Mouse (Mus musculus): ENCODE data around the gene Col6a6. TPM values are rescaled to one million over a fixed set of nuclear protein-coding genes. Genes with fewer than 3 reads are reported as not detected.

Gene Col6a6
- 0.32 TPM for total RNA-seq (2023)

DNA sequence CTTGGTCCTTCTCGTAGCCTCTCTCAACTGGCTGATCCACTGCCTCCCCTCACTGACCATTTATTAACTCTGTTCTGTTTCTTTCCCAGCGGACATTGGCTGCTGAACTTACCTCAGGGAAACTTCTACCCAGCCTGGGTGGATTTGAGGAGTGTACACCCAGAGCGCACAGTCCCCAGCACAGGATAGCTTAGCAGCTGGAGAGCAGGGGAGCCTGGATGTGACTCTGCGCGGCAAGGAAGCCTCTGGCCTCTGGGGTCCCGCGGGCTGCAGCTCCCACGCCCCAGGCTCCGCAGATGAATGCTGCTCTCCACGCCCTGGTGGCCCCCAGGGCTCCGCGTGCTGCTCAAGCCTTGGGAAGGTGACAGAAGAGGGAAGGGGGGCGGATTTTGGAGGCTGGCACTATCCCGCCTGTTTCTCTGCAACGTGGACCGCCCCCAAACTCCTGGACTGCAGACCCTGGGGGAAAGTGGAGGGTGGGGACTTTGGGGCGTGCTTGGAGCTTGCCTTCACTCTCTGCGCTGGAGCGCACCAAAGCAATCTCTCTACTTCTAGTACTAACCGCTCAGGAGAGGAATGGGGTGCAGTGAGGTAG, at the start of gene Col6a6:
Gene Col6a6 (minus strand): TSS at position 370 of the 595 bp plus-strand sequence.

DNA sequence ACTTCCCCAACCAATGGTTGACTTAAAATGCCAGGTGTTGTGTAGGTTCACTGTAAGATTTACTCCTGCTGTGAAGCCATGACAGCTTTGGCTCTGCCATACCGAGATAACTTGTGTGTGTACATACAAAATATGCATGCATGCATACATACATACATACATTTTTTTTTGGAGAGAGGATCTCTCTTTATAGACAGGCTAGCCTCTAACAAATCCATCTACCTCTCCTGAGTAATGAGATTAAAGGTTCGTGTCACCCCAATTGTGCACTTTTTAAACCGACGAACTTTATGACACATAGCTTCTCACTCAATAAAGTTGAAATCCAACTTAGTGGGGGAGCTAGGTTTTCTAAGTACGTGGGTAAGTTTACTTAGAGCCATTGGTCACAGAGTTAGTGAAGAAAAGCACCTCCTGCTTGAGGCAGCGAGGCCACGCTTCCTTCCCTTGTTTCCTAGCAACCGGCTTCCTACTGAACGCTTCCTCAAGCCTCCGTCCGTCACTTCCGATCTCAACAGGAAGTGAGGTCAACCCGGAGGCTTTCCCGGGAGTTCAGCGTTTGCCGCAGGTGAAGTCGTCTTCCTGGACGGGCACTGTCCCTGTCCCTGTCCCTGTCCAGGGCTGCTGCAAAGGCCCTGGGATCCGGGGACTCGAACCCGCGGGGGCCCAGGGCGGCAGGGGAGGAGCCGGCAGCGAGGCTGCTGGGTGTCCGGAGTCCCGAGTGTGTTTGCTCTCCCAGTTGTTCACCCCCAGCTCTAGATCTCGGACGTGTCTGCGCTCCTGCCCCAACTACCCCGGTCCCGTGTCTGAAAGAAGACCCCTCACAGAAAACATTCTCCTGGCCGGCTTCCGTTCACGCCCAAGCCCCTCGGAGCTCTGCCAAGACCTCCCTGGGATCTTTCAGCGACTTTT, 185.2 kb downstream of the Col6a6 start, which contains the start of gene Pik3r4:
Gene Pik3r4 (plus strand): TSS at position 519 of the 912 bp plus-strand sequence.

Other genes starting within 250 kb of the Col6a6 start
- gene Pik3r4, start 185.2 kb downstream of the Col6a6 start, total RNA-seq (2023), result 62.5 TPM
- gene Col6a5, start 132.5 kb upstream of the Col6a6 start, total RNA-seq (2023), result 0.15 TPM